Mouse (Mus musculus) neural tube, embryonic 14.5 days (tissue): Measurements from ENCODE around the gene Plcb4. TPM values are rescaled to one million over a fixed set of nuclear protein-coding genes. Genes with fewer than 3 reads are reported as not detected.

Experiments used
- ATAC-seq: fragments of 200-750 bp; cut with Nextera tagmentation; 2 replicates; pipeline ENCODE4 v1.8.0; 2017; ENCODE audit warnings: low read depth, mild to moderate bottlenecking, moderate TSS enrichment, moderate library complexity
- H3K27ac ChIP-seq: fragments of 300-500 bp; sonication (generic); 2 replicates; pipeline ENCODE4 v1.5.1; 2014; ENCODE audit warnings: low read depth, mild to moderate bottlenecking, control low read depth, low read length, moderate library complexity, mixed read lengths
- H3K27me3 ChIP-seq: fragments of 300-500 bp; sonication (generic); 2 replicates; pipeline ENCODE4 v1.6.1; 2014; ENCODE audit warnings: low read length; ENCODE audit not compliant: control insufficient read depth, insufficient read depth
- H3K36me3 ChIP-seq: fragments of 300-500 bp; sonication (generic); 2 replicates; pipeline ENCODE4 v1.6.1; 2014; ENCODE audit warnings: low read length, mixed read lengths; ENCODE audit not compliant: control insufficient read depth, insufficient read depth
- H3K4me1 ChIP-seq: fragments of 300-500 bp; sonication (generic); 2 replicates; pipeline ENCODE4 v1.6.1; 2014; ENCODE audit warnings: low read length; ENCODE audit not compliant: control insufficient read depth, insufficient read depth
- H3K4me2 ChIP-seq: fragments of 300-500 bp; sonication (generic); 2 replicates; pipeline ENCODE4 v1.6.1; 2014; ENCODE audit warnings: mild to moderate bottlenecking, low read depth, low read length, control low read depth
- H3K4me3 ChIP-seq: fragments of 300-500 bp; sonication (generic); 2 replicates; pipeline ENCODE4 v1.5.1; 2014; ENCODE audit warnings: low read depth, low read length, control low read depth, mixed read lengths
- H3K9ac ChIP-seq: fragments of 300-500 bp; sonication (generic); replicated peaks from 2 replicates; pipeline ENCODE4 v1.6.1; 2014; ENCODE audit warnings: low read depth, mild to moderate bottlenecking, control low read depth, low read length, mixed read lengths
- H3K9me3 ChIP-seq: fragments of 300-500 bp; sonication (generic); 2 replicates; pipeline ENCODE4 v1.6.1; 2016; ENCODE audit warnings: low read length; ENCODE audit not compliant: control insufficient read depth
- WGBS: fragments of 180-500 bp; shearing (Covaris S2); extraction: QIAGEN DNeasy Blood & Tissue Kit; methylation state at CpG from one replicate; pipeline ENCODE4 v1.1.7; 2014; 5-methylcytosine and 5-hydroxymethylcytosine counted together
- polyA plus RNA-seq: library from polyadenylated mRNA; unstranded; fragments of >200 nt; fragmentation: Nextera tagmentation; extraction: Ambion mirVana; gene quantifications from 2 replicates; pipeline ENCODE4 v1.2.1, GENCODE M21; 2014

Plcb4 gene
- polyA plus RNA-seq, 1 experiment from 2014 or later, result 51.0 TPM

DNA sequence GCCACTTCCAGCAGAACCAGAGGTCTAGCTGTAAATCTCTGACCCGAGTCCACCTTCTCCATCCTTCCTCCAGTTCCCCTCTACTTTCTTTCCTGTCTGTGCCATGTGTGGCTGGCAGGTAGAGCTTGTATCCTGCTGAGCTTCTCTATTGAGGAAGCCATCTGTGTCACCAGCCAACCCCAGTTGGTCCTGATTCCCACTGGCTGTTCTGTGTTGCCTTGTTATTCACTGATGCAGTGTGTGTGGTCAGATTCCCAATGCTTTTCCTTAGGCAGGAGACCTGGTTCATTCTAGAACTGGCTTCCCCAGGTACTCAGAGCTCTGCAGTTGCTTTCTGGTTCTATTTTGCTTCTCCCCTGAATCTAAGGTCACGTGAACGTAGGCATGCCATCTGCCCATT lies 177.6 kb downstream of the Plcb4 start:
- no peak overlapping the region for H3K27ac ChIP-seq
- H3K4me2 ChIP-seq, result no peak overlapping the region
- H3K9ac ChIP-seq, result no peak overlapping the region
- no peaks in the 10 kb centered on the region for H3K4me1 ChIP-seq
- no peaks in the 10 kb centered on the region for H3K36me3 ChIP-seq
- H3K9me3 ChIP-seq, result no peaks in the 10 kb centered on the region
- no peak overlapping the region for H3K4me3 ChIP-seq
- no peak for ATAC-seq
- 89% methylated on average over 3 of the region's 3 CpGs for WGBS
- no peaks in the 10 kb centered on the region for H3K27me3 ChIP-seq

DNA sequence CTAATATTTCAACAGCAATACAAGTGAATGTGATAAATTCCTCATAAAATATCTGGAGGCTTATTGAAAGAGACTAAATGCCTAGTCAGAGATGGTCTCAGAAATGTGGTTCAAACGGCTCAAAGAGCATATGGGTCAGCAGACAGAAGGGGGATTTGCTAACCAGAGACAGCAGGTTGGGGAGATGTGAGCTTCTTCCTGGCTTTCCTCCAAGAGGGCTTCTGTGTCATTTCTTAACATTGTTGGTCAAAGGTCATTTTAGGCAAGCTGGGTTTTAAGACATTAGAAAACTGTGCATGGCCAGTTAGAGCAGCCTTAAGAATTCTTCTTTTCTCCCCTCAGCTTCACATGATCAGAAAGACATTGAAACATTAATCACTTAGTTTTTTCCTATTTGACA lies 178.9 kb downstream of the Plcb4 start:
- Histone ChIP-seq H3K4me1 (no peaks in the 10 kb centered on the region), H3K4me2 (no peak overlapping the region), H3K27me3 (no peaks in the 10 kb centered on the region), H3K4me3 (no peak overlapping the region), H3K27ac (no peak overlapping the region), H3K9me3 (no peaks in the 10 kb centered on the region), H3K9ac (no peak overlapping the region), H3K36me3 (no peaks in the 10 kb centered on the region)
- ATAC-seq, result no peak
- 88% methylated on average over 1 of the region's 1 CpGs for WGBS

- no peak overlapping the region for H3K4me2 ChIP-seq
- H3K4me1 ChIP-seq, result no peaks in the 10 kb centered on the region
- H3K27ac ChIP-seq, result no peak overlapping the region
- H3K4me3 ChIP-seq, result no peak overlapping the region
- ATAC-seq, result no peak
- H3K27me3 ChIP-seq, result no peaks in the 10 kb centered on the region
- no peak overlapping the region for H3K9ac ChIP-seq
- H3K36me3 ChIP-seq, result no peaks in the 10 kb centered on the region
- H3K9me3 ChIP-seq, result no peaks in the 10 kb centered on the region
These were observed 179.3 kb downstream of the Plcb4 start for GRCm38 (mm10) chr2:135838135-135838534.

DNA sequence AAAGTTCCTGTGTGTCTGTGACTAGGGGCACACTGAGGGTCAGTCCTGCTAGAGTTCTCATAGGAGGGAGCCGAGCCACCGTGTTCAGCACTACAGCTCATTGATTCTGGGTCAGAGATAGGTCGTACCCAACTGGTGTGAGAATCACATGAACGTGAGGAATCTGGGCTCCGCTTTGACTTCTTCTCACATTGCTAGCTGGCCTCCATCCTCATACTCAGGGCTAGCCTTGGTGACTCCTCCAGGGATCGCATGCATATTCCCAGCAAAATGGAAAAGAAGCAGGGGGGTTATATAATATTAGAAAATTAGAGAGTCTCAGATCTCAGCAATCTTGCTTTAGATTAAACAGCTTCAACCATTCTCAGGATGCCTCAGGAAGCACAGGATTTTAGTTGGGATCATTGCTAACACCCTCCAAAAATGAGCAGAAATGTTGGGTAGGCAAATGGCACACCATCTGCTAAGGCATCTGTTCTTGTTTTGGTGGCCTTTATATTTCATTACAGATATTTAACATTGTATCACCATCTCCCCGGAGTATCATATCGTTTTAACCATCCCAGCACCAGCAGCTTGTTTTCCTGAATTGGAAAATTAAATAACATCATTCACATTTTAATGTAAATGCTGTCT lies 180.0 kb downstream of the Plcb4 start:
- no peak overlapping the region for H3K9ac ChIP-seq
- H3K4me2 ChIP-seq, result no peak overlapping the region
- WGBS, result 73% methylated on average over 8 of the region's 8 CpGs
- H3K27ac ChIP-seq, result no peak overlapping the region
- no peaks in the 10 kb centered on the region for H3K9me3 ChIP-seq
- no peak for ATAC-seq
- no peaks in the 10 kb centered on the region for H3K4me1 ChIP-seq
- no peaks in the 10 kb centered on the region for H3K36me3 ChIP-seq
- no peaks in the 10 kb centered on the region for H3K27me3 ChIP-seq
- no peak overlapping the region for H3K4me3 ChIP-seq

DNA sequence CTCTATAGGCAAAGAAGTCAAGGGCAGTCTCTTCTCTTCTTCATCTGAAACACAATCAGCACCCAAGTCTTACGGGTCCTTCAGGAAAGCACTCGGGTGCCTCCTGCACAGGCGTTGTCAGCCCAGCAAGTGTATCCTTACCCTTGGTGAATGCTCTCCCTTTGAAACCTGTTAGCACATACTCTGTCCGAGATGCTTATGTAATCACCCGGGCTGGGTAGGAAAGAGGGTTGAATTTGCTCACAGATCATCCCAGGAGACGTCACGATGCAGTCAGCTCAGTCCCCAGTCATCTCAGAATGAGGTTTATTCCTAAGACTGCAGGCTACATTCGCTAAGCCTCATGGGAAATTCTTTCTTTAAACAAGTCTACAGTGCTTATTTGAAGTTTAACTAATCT lies 184.9 kb downstream of the Plcb4 start:
- no peak overlapping the region for H3K9ac ChIP-seq
- no peak overlapping the region for H3K4me2 ChIP-seq
- 89% methylated on average over 8 of the region's 8 CpGs for WGBS
- no peaks in the 10 kb centered on the region for H3K27me3 ChIP-seq
- no peak overlapping the region for H3K27ac ChIP-seq
- no peak for ATAC-seq
- H3K4me3 ChIP-seq, result no peak overlapping the region
- H3K36me3 ChIP-seq, result no peaks in the 10 kb centered on the region
- no peaks in the 10 kb centered on the region for H3K4me1 ChIP-seq
- H3K9me3 ChIP-seq, result no peaks in the 10 kb centered on the region

- no peaks in the 10 kb centered on the region for H3K4me1 ChIP-seq
- 92% methylated on average over 3 of the region's 3 CpGs for WGBS
- H3K27me3 ChIP-seq, result no peaks in the 10 kb centered on the region
- H3K9me3 ChIP-seq, result no peaks in the 10 kb centered on the region
- ATAC-seq, result no peak
- no peak overlapping the region for H3K9ac ChIP-seq
- H3K4me2 ChIP-seq, result no peak overlapping the region
- no peak overlapping the region for H3K4me3 ChIP-seq
- H3K27ac ChIP-seq, result no peak overlapping the region
- H3K36me3 ChIP-seq, result no peaks in the 10 kb centered on the region
These were observed 188.1 kb downstream of the Plcb4 start for GRCm38 (mm10) chr2:135846903-135847302.

- Histone ChIP-seq H3K27me3 (no peaks in the 10 kb centered on the region), H3K4me1 (no peaks in the 10 kb centered on the region), H3K36me3 (no peaks in the 10 kb centered on the region), H3K9me3 (no peaks in the 10 kb centered on the region), H3K27ac (no peak overlapping the region), H3K4me2 (no peak overlapping the region), H3K4me3 (no peak overlapping the region), H3K9ac (no peak overlapping the region)
- ATAC-seq, result no peak
- 91% methylated on average over 6 of the region's 6 CpGs for WGBS
These were observed 188.9 kb downstream of the Plcb4 start for GRCm38 (mm10) chr2:135847738-135848137.

GRCm38 (mm10) chr2:135848169-135848568 lies 189.4 kb downstream of the Plcb4 start:
- H3K4me2 ChIP-seq, result no peak overlapping the region
- no peaks in the 10 kb centered on the region for H3K9me3 ChIP-seq
- no peak for ATAC-seq
- no peaks in the 10 kb centered on the region for H3K27me3 ChIP-seq
- no peaks in the 10 kb centered on the region for H3K36me3 ChIP-seq
- H3K4me3 ChIP-seq, result no peak overlapping the region
- H3K27ac ChIP-seq, result no peak overlapping the region
- no peaks in the 10 kb centered on the region for H3K4me1 ChIP-seq
- 82% methylated on average over 4 of the region's 4 CpGs for WGBS
- H3K9ac ChIP-seq, result no peak overlapping the region

GRCm38 (mm10) chr2:135851964-135852363 lies 193.2 kb downstream of the Plcb4 start:
- 84% methylated on average over 5 of the region's 5 CpGs for WGBS
- Histone ChIP-seq H3K9me3 (no peaks in the 10 kb centered on the region), H3K27ac (no peak overlapping the region)

More at GRCm38 (mm10) chr2:135851964-135852363, 193.2 kb downstream of the Plcb4 start:
- Histone ChIP-seq H3K9ac (no peak overlapping the region), H3K4me2 (no peak overlapping the region), H3K4me3 (no peak overlapping the region), H3K27me3 (no peaks in the 10 kb centered on the region), H3K36me3 (no peaks in the 10 kb centered on the region), H3K4me1 (no peaks in the 10 kb centered on the region)
- no peak for ATAC-seq
